Mouse (Mus musculus) heart, embryonic 16.5 days (tissue): ENCODE measurements at regions not wholly inside any gene's neighbourhood (a gene's known extent, or its start where the extent isn't known, plus 50 kb on each side); places are given as distances from the start of the nearest gene placed in this dataset.
A peak's percentile ranks its signal among the peaks of the same experiment; 100 is the strongest.
"Not testable (repeated sequence)": the region's sequence is repeated elsewhere in the genome, so short reads cannot be mapped to it uniquely, and the experiment has no call there.

Experiments used
- ATAC-seq: fragments of 200-750 bp; cut with Nextera tagmentation; replicated peaks from 2 replicates; pipeline ENCODE4 v1.8.0; 2017; ENCODE audit warnings: moderate number of reproducible peaks; ENCODE audit not compliant: insufficient read depth, low FRiP score; ENCODE audit errors: extremely low read depth
- H3K27ac ChIP-seq: fragments of 300-500 bp; sonication (generic); 2 replicates; pipeline ENCODE4 v1.5.1; 2014; ENCODE audit warnings: mild to moderate bottlenecking, low read length, control low read depth, moderate library complexity
- H3K27me3 ChIP-seq: fragments of 300-500 bp; sonication (generic); 2 replicates; pipeline ENCODE4 v1.6.1; 2014; ENCODE audit warnings: low read length, mixed read lengths; ENCODE audit not compliant: control insufficient read depth, insufficient read depth
- H3K36me3 ChIP-seq: fragments of 300-500 bp; sonication (generic); 2 replicates; pipeline ENCODE4 v1.6.1; 2014; ENCODE audit not compliant: control insufficient read depth, insufficient read depth
- H3K4me1 ChIP-seq: fragments of 300-500 bp; sonication (generic); 2 replicates; pipeline ENCODE4 v1.6.1; 2014; ENCODE audit warnings: low read length, mixed read lengths; ENCODE audit not compliant: control insufficient read depth, insufficient read depth
- H3K4me2 ChIP-seq: fragments of 300-500 bp; sonication (generic); 2 replicates; pipeline ENCODE4 v1.6.1; 2014; ENCODE audit warnings: low read depth, mild to moderate bottlenecking, control low read depth, low read length
- H3K4me3 ChIP-seq: fragments of 300-500 bp; sonication (generic); 2 replicates; pipeline ENCODE4 v1.5.1; 2014; ENCODE audit warnings: mild to moderate bottlenecking, control low read depth, low read length
- H3K9ac ChIP-seq: fragments of 300-500 bp; sonication (generic); 2 replicates; pipeline ENCODE4 v1.6.1; 2014; ENCODE audit warnings: low read length, control low read depth
- H3K9me3 ChIP-seq: fragments of 300-500 bp; sonication (generic); replicated peaks from 2 replicates; pipeline ENCODE4 v1.6.1; 2016; ENCODE audit warnings: low read length; ENCODE audit not compliant: control insufficient read depth
- WGBS: fragments of 180-500 bp; shearing (Covaris S2); extraction: QIAGEN DNeasy Blood & Tissue Kit; methylation state at CpG from one replicate; pipeline ENCODE4 v1.1.7; 2014; 5-methylcytosine and 5-hydroxymethylcytosine counted together

DNA sequence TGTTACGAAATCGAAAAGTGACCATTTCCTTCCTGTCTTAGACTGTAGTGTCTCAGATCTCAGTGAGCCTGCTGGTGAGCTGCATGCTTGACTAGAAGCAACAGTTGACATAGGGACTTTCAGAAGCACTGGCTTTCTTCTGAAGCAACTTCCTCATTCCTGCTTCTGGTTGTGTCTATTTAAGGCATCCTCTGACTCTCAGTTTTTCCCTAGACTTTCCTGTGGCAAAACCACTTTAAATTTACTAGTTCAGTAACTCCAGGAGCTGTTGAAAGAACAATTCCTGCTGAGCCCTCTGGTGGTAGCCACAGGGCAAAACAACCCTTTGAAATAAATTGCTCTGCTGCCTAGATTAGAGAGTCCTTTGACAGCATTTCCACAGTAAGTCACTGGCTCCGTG is 1811.9 kb upstream of the G6pd2 start:
- Histone ChIP-seq H3K4me3 (no peak overlapping the region), H3K9me3 (no peaks in the 10 kb centered on the region), H3K9ac (no peak overlapping the region), H3K36me3 (no peaks in the 10 kb centered on the region), H3K27me3 (no peaks in the 10 kb centered on the region), H3K4me1 (no peaks in the 10 kb centered on the region), H3K27ac (no peak overlapping the region), H3K4me2 (no peak overlapping the region)
- ATAC-seq = no peak
- WGBS = 47% methylated on average over 3 of the region's 3 CpGs

DNA sequence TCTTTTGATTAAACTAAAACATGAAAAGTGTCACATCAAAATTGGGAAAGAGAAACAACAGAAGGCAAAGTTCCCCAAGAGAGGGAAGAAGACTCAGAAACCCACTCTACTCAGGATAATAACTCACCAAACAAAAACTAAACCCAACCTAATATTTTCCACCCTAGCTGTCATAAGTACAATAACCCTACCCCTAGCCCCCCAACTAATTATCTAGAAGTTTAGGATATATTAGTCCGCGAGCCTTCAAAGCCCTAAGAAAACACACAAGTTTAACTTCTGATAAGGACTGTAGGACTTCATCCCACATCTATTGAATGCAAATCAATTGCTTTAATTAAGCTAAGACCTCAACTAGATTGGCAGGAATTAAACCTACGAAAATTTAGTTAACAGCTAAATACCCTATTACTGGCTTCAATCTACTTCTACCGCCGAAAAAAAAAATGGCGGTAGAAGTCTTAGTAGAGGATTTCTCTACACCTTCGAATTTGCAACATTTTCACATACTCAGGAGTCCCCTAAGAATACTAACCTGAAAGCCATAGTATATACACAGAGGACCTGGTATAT is 1765.9 kb upstream of the G6pd2 start:
- H3K9ac ChIP-seq, H3K4me2 ChIP-seq, H3K27ac ChIP-seq, H3K4me3 ChIP-seq, H3K27me3 ChIP-seq, H3K9me3 ChIP-seq, H3K4me1 ChIP-seq, H3K36me3 ChIP-seq: not testable (repeated sequence)
- peak; percentile 100 for ATAC-seq
- WGBS = 87% methylated on average over 6 of the region's 7 CpGs

DNA sequence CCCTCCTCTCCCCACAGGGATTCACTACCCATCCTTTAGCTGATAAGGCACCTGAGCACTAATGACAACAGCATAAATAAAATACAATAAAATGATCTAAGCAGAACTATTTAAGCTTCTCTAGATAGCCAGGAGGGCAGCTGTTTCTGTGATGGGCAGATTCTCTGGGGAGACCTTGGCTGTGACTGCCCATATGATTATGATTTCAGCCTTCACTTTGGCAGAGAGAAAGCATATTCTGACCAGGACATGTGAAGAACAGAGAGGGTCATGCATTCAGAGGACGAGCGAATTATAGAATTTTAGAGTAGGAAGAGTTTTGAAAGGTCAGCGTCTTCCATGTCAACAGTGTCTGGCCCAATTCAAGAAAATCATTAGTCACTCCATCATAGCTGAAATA is 1759.6 kb upstream of the G6pd2 start:
- no peaks in the 10 kb centered on the region for H3K27me3 ChIP-seq
- H3K4me1 ChIP-seq = no peaks in the 10 kb centered on the region
- no peaks in the 10 kb centered on the region for H3K36me3 ChIP-seq
- ATAC-seq = no peak
- no peaks in the 10 kb centered on the region for H3K9me3 ChIP-seq
- H3K4me2 ChIP-seq = no peak overlapping the region
- H3K27ac ChIP-seq = no peak overlapping the region
- no peak overlapping the region for H3K9ac ChIP-seq
- WGBS = 73% methylated on average over 3 of the region's 3 CpGs
- no peak overlapping the region for H3K4me3 ChIP-seq

DNA sequence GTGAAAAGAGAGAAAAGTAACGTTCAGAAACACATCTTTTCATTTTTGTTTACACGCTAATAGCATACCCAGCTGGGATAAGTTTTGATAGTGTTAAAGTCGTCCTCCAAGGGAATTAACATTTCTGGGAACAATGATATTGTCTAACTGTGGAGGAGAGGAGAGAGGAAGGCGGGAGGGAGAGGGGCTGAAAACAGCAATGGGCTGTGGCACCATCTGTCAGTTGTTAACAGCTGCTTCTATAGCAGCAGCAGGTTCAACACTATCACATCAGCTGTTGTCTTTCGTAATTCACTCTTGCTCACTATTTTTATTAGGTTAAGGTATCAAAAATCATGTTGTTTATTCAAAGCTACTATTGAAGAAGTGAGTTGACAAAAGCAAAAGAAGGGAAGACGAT is 1747.4 kb upstream of the G6pd2 start:
- Histone ChIP-seq H3K27ac (no peak overlapping the region), H3K36me3 (no peaks in the 10 kb centered on the region), H3K9ac (no peak overlapping the region), H3K27me3 (no peaks in the 10 kb centered on the region), H3K4me1 (no peaks in the 10 kb centered on the region), H3K9me3 (no peaks in the 10 kb centered on the region), H3K4me3 (no peak overlapping the region), H3K4me2 (no peak overlapping the region)
- WGBS = 59% methylated on average over 6 of the region's 6 CpGs
- ATAC-seq = no peak
